Mouse (Mus musculus): Measurements from ENCODE around the gene Ext2.

Gene Ext2

GRCm38 (mm10) chr2:93822045-93822749 is at the start of gene Ext2:
Ext2 (minus strand) TSS chr2:93822568.
- peak; percentile 91 to 94 for DNase-seq (ENCODE audit: low spot score in 2 of 2)

DNA sequence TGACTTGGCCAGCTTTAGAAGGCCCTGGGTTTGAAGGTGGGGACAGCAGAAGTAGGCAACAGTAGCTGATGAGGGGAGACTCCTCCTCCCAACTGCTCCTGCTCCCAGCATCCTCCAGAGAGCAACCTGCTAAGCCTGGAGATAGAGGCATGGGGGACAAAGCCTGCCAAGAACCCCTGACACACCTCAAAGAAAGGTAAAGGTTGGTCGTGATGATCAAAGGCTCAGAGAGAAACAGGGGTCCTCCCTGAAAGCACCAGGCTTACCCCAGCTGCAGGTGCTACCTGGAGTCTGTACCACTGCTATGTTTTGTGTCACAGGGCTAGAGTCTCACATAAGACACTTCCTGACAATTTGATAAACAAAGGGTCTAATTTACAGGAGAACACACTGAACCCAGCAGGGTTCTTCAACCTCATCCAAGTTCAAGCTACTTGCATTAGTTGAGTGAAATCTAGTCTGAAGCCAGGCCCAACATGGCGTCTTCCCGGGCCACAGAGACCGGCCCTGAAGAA is 49.1 kb upstream of the Ext2 start:
- no peak for DNase-seq (ENCODE audit: low spot score in 2 of 2)

- DNase-seq (ENCODE audit: low spot score in 2 of 2) = peak; percentile 81 to 86
Measured at GRCm38 (mm10) chr2:93870842-93871241, 48.5 kb upstream of the Ext2 start.

GRCm38 (mm10) chr2:93869107-93869600 is 46.8 kb upstream of the Ext2 start, which contains the start of gene Accsl:
Accsl (minus strand) TSS chr2:93869157.
- DNase-seq (ENCODE audit: low spot score in 2 of 2) = no peak

GRCm38 (mm10) chr2:93868566-93868965 is 46.2 kb upstream of the Ext2 start:
- DNase-seq (ENCODE audit: low spot score in 2 of 2) = no peak

- no peak for DNase-seq (ENCODE audit: low spot score in 2 of 2)
Measured at GRCm38 (mm10) chr2:93863229-93863628, 40.9 kb upstream of the Ext2 start.

- DNase-seq (ENCODE audit: low spot score in 2 of 2) = no peak
Measured at GRCm38 (mm10) chr2:93858845-93859244, 36.5 kb upstream of the Ext2 start.

GRCm38 (mm10) chr2:93851303-93851702 is 28.9 kb upstream of the Ext2 start:
- no peak for DNase-seq (ENCODE audit: low spot score in 2 of 2)

DNA sequence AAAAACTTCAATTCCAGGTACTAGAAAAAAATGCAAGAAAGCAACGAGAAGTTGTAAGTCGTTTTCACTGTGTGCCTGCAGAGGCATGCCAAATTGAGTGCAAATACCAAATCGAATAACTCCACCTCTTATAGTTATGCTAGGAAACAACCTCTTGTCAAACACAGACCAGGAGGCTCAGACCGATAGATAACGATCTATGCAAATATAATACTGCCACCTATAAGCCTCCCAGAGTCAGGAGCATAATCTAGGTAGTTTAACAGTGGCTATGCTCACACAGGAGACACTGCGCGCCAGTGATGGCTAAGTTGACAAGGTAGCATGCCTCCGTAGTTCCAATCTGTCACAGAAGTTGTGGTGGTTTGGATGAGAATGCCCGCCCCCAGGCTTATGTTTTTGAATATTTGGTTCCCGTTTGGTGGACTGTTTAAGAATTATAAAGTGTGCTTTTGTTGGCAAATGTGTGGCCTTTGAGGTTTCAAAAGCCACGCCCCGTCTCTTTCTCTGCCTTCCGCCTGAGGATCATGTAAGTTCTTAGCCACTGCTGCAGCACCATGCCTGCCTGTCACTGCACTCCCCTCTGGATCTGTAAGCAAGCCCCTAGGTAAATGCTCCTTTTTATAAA is 28.1 kb upstream of the Ext2 start:
- no peak for DNase-seq (ENCODE audit: low spot score in 2 of 2)

DNA sequence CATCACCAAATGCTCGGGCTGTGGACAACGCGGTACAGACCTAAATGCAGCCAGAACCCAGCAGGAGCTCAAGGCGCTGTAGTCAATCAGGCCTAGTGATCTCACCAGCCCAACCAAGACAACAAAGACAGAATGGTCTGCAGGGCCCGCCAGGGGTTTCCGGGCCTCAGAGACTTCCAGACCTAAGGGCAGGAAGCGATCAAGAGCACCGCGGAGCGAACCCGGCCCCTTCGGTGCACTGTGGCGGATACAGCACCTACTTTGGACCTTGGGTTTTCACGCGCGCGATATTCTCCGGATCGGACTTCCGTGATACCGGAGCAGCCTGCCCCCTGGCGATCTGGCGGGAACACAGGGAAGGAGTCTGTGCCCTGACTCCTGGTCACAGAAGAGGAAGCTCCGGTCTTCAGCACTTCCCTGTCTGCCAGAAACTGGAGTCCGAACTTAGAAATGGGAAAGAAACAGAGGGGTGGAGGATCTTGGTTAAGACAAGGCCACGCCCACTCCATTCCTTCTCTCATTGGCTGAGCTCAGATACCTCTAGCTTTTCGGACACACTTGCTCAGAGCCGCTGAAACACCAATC is 27.2 kb upstream of the Ext2 start, which contains the start of gene Accs:
TSS of gene Accs (minus strand) at position 439 of the 585 bp plus-strand sequence.
- DNase-seq (ENCODE audit: low spot score in 2 of 2) = peak; percentile 71 to 73

DNA sequence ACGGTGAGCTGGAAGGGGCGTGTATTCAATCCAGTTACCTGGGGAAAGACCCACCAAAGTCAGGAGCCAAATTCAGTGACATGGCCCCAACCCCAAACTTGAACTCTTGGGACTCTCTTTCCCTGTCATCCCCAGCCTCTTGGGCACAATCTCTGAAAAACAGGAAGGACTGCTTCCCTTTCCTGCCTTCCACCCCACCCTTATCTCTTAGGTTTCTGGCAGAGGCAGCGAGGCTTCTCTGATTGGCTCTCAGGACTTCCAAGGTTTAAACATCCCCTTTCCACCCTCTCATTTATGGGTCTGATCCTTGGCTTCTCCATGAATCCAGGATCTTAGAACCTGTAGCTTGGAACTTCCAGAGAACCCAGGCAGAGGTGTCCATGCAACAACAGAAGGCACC is 19.0 kb upstream of the Ext2 start:
- no peak for DNase-seq (ENCODE audit: low spot score in 2 of 2)

DNA sequence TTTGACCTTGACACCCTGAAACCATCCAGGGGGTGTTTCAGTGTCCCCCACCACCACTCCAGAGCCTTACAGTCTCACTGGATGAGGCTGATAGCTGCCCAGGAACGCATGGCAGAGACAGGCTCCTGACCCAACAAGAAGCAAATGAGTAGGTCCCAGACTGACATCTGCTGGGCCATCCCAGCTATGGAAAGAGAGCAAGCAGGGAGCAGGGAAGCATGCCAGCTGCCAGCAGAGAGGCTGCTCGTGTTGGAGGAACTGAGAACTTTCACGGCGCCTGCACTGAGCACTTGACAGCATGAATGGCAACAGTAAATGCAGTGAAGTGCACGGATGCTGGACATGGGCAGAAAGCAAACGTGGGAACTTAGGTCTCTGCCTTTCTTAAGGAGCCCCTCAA is 17.7 kb upstream of the Ext2 start:
- DNase-seq (ENCODE audit: low spot score in 2 of 2) = no peak

DNA sequence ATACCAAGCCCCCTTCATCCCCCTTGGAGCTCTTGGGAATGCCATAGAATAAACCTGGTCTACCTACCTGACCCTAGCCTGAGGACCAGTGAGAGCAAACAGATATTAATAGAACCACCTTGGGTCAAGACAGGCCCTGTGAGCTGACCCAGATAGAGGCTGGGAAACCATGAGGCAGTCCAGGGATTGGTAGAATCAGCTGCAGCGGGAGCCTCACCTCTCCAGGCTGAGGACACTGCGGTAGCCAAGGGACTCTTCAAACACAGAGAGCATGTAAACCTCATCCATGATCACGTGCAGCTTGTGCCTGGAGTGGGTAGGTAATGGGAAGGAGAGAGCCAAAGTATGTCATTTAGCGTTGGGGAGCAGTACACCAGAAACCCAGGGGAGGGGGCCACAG is 16.6 kb upstream of the Ext2 start:
- DNase-seq (ENCODE audit: low spot score in 2 of 2) = no peak

- DNase-seq (ENCODE audit: low spot score in 2 of 2) = no peak
Measured at GRCm38 (mm10) chr2:93836232-93836785, 13.9 kb upstream of the Ext2 start.

DNA sequence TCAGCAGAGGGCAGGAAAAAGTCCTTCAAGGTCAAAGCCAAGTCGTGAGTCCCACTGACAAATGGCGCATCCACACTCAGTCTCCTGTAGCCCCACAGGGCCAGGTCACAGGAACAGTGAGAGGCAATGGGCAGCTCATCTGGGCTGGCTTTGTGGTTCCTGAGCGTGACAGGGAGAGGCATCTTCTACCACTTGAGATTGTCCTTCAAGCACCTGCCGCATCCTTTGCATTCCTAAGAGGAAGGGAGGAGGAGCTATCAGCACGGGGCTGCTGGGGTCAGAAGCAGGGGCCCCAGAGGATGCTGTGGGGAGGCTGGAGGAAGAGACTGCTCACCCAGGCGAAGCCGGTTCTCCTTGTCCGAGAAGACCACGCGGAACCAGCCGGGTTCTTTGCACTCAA is 13.2 kb upstream of the Ext2 start:
- no peak for DNase-seq (ENCODE audit: low spot score in 2 of 2)

- peak; percentile 70 to 76 for DNase-seq (ENCODE audit: low spot score in 2 of 2)
Measured at GRCm38 (mm10) chr2:93823519-93823918, 1.2 kb upstream of the Ext2 start.

GRCm38 (mm10) chr2:93817791-93818190 is 4.6 kb downstream of the Ext2 start:
- DNase-seq (ENCODE audit: low spot score in 2 of 2) = no peak

DNA sequence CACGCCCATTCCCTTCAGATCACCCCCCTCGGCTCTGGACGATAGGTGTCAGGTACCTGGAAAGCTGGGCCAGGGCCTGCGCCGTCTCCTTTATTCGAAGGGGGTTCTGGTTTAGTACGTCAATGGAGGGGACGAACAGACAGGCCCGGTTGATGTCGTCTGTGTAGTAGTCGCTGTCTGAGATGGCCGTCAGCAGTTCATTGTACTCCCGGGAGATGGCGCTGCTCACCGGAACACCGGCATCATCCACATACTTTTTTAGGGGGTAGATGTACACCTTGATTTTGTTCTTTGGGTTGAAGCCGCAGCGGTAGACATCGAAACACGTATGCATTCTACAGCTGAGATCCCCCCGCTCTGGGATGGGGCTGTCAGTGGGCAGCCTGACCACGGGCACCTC is 9.0 kb downstream of the Ext2 start:
- DNase-seq (ENCODE audit: low spot score in 2 of 2) = no peak

DNA sequence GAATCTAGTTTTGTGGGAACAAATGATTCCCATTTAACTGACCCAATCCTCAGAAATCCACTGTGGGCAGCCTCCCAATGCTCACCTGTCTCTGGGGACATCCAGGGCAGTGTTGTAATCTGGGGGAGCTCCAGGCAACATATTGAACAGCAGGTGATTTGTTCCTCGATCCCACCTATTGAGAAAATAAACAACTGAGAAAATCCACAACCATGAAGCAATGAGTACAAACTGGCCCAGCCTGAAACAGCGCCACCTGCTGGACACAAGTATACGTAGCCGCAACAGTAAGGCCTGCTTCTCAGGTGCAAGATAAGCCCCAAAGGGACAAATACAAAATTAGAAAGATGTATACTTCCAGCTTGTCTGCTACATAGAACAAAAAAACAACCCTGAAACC is 10.6 kb downstream of the Ext2 start:
- DNase-seq (ENCODE audit: low spot score in 2 of 2) = peak in 1 of 2 experiments; percentile 64

GRCm38 (mm10) chr2:93809931-93810330 is 12.4 kb downstream of the Ext2 start:
- no peak for DNase-seq (ENCODE audit: low spot score in 2 of 2)

DNA sequence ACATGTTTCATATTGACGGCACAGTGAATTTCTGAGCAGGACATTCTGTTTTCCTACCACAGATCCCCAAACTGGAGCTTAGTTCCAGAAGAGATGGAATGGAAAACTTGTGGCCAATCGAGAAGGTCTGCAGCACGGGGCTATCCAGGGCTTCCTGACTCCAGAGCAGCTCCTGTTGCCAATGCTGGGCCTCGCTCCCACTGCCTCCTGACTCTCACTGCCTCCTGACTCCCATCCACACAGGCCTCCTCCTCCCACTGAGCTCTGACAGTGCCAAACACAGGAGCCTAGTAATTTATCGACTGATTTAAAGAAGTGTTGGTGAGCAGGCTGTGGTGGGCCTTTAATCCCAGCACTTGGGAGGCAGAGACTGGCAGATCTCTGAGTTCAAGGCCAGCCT is 14.3 kb downstream of the Ext2 start:
- peak in 1 of 2 experiments; percentile 26 for DNase-seq (ENCODE audit: low spot score in 2 of 2)

DNA sequence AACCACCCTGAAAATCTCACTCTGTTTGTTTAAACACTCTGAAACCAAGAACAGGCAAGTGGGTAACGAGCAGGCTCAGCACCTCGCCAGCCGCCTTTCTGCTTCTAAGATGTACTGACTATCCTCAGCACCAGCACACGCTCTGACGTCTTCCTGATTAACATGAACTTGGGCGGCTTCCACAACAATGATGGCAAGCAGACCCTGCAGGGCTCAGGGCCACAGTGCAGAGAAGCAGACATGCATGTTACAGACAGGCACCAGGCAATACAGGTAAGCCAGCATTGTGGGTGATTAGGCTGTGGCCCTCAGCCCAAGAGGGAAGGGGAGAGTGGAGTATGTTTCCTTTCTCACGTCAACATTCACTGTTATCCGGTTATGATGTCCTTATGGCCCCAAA is 14.9 kb downstream of the Ext2 start:
- peak in 1 of 2 experiments; percentile 21 for DNase-seq (ENCODE audit: low spot score in 2 of 2)

Measured in right cerebral cortex, postnatal 10 days (tissue).